Mouse (Mus musculus) lung, adult 2 months (tissue): ENCODE data around the gene Btg4.

Source experiments
- CTCF ChIP-seq: fragments of 200-500 bp; IDR thresholded peaks from 2 replicates; pipeline ENCODE4 v1.5.1; 2011; ENCODE audit warnings: mild to moderate bottlenecking, low read length, control low read depth; ENCODE audit not compliant: insufficient read depth
- POLR2A ChIP-seq: fragments of 200-500 bp; IDR thresholded peaks from 2 replicates; pipeline ENCODE4 v1.6.1; 2011; ENCODE audit warnings: low read depth, mild to moderate bottlenecking, control low read depth, low read length, borderline replicate concordance; ENCODE audit errors: extremely low read depth

- TF ChIP-seq CTCF (no peak), POLR2A (no peak)
Measured at GRCm38 (mm10) chr9:51144218-51144617, 83.5 kb downstream of the Btg4 start.
